Mouse (Mus musculus): ENCODE data around the gene Rbm7. TPM values are rescaled to one million over a fixed set of nuclear protein-coding genes. Genes with fewer than 3 reads are reported as not detected.
"Not testable (repeated sequence)": the region's sequence is repeated elsewhere in the genome, so short reads cannot be mapped to it uniquely, and the experiment has no call there.

Gene Rbm7
- 10 to 100 TPM; 13.6 to 14.4 TPM for total RNA-seq (2021)
- long read RNA-seq, experiment 1, transcript Rbm7-201 (5 exons, 1,773 nt) = major isoform, 11 of 16 reads
- long read RNA-seq, experiment 1, partial matches to known transcripts = 1 of 16 reads
- long read RNA-seq, experiment 1, other reads (novel, unspliced or antisense) = 2 of 16 reads
- long read RNA-seq, experiment 2, transcript Rbm7-201 (5 exons, 1,773 nt) = major isoform, 8 of 17 reads
- long read RNA-seq, experiment 2, transcript Rbm7-204 (6 exons, 1,867 nt) = minor isoform, 6 of 17 reads
- long read RNA-seq, experiment 2, partial matches to known transcripts = 1 of 17 reads
- long read RNA-seq, experiment 2, other reads (novel, unspliced or antisense) = 2 of 17 reads

DNA sequence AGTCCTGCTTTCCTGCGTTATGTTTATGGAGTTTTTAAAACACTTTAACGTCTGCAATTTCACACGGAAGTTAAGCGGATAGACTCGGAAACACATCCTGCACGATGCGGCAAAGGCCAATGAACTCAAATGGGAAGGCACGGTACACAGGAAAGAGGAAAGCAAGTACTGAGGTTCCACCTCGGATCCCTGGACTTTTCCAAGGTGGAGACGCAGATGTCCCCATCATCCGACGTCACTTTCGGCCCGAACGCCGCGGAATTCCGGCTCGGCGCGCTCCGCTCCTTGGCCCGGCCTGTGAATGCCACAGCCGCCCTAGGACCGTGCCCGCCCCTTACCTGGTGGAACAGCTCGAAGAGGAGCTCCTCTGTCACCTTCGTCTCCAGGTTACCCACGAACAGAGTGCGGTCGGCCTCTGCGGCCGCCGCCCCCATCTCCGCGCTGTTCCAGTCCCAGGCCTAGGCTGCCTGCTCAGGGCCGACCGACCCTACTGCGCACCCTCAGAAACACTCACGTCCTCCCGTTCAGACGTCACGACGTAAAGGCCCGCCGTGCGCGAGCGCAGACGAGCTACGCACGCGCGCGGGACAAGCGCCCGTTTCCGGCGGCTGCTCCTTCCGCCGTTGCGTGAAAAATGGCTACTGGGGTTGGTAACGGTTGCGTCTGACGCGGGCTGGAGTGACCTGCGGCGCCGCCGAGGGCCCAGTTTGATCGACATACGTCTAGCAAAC is at the start of gene Rbm7, which contains the start of gene Gm5617:
Gene Rbm7, minus strand, starts transcription at position 483 of the 731 bp plus-strand sequence.
Gene Gm5617, plus strand, starts transcription at position 626 of the 731 bp plus-strand sequence.
- DNase-seq = peak; percentile 94

DNA sequence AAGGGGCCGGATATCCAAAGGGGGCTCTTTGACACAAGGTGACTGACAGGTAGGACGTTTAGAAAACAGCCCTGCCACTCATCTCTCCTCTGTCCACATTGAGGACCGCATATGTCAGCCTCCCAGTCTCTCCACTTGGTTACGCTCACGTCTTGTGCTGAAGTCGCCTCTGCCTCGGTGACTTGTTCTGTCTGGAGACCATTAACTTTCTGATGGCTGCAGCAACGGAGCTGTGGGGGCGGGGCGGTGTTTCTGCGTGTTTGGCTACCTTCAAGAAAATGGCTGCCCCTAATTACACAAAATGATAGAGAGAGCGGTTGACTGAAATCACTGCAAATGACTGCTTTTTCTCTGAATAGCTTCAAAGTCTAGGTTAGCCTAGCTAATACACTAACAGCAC is 43.6 kb upstream of the Rbm7 start:
- no peak for DNase-seq

GRCm38 (mm10) chr9:48538044-48538645 is 43.0 kb upstream of the Rbm7 start:
- no peak for DNase-seq

DNA sequence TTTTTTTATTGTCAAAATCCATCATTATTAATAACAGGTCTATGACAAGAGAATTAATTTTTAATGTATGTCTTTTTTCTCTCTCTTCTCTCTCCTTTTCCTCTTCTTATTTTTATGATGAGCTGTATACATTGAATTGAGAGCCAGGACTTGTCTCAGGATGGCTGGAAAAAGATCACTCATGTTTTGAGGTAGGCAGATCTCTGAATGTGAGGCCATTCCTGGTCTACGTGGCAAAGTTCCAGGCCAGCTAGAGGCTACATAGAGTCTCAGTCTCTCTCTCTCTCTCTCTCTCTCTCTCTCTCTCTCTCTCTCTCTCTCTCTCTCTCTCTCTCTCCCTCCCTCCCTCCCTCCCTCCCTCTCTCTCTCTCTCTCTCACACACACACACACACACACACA is 42.5 kb upstream of the Rbm7 start:
- not testable (repeated sequence) for DNase-seq

DNA sequence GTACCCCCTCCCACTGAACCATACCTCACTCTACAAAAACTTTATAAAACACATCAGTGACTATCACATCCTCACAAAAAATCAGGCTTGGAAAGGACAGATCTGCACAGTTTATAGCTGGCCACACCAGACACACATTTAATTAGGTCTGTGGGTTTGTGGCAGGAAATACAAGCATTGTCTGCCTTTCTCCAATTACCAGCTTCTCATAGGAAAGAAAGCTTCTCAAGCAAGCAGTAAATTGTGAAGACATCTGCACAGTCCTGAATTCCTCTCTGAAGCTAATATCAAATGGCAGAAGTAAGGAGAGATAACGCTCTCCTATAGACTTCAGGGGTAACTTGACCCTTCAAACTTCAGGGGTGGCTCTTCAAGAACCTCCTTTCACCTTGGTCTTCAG is 41.3 kb upstream of the Rbm7 start:
- DNase-seq = no peak

DNA sequence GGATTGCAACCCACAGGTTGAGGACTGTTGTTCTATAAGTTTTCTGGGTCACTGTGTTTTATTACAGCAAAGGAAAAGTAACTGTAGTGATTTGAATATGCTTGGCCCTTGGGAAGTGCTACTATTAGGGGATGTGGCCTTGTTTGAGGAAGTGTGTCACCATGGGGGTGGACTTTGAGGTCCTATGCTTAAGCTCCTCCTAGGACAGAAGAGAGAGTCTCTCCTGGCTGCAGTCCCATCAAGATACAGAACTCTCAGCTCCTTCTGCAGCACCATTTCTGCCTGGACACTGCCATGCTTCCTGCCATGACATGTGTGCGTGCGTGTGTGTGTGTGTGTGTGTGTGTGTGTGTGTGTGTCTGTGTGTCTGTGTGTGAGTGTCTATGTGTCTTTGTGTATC is 37.6 kb upstream of the Rbm7 start:
- no peak for DNase-seq

DNA sequence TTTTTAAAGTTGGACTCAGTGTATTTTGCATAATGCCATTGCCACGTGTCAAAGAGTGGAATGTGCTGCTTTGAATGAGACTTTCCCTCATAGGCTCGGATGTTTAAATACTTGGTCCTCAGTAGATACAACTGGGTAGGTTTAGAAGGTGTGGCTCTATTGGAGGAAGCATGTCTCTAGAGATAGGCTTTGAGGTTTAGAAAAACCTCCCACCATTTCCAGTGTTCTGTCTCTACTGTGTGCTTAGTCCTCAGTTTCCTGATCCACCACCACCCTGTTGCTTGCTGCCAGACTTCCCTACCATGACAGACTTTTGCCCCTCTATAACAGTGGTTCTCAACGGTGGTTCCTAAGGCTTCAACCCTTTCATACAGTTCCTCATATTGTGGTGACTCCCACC is 37.1 kb upstream of the Rbm7 start:
- no peak for DNase-seq

GRCm38 (mm10) chr9:48531294-48531693 is 36.2 kb upstream of the Rbm7 start:
- no peak for DNase-seq

DNA sequence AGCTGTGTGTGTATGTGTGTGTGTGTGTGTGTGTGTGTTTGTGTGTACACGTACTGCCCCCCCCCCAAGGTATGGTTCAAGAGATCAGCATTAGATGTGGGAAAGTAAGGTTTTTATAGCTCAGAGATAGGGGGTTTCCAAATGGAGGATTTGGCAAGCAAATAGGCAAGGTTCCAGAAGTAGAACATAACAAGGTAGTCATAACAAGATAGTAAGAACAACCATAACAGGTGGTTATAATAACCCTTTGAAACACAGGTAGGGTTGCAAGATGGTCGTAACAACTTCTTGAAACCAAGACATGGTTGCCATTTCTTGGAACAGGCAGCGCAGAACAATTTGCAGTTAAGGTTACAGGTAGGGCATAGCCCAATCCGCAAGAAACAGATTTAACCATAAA is 31.4 kb upstream of the Rbm7 start:
- DNase-seq = no peak

DNA sequence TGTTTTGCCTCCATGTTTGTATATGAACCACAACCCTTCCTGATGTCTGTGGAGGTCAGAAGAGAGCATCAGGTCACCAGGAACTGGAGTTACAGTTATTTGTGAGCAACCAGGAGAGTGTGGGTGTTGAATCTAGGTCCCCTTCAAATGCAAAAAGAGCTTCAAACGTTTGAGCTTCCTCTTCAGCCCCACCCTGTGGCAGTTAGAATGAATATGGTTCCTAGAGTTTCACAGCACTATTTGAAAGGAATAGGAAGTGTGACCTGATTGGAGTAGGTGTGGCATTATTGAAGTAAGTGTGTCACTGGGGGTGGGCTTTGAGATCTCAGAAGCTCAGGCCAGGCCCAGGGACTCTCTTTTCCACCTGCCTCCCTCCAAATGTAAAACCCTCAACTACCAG is 30.5 kb upstream of the Rbm7 start:
- no peak for DNase-seq

- DNase-seq = not testable (repeated sequence)
Measured at GRCm38 (mm10) chr9:48520405-48520804, 25.3 kb upstream of the Rbm7 start.

DNA sequence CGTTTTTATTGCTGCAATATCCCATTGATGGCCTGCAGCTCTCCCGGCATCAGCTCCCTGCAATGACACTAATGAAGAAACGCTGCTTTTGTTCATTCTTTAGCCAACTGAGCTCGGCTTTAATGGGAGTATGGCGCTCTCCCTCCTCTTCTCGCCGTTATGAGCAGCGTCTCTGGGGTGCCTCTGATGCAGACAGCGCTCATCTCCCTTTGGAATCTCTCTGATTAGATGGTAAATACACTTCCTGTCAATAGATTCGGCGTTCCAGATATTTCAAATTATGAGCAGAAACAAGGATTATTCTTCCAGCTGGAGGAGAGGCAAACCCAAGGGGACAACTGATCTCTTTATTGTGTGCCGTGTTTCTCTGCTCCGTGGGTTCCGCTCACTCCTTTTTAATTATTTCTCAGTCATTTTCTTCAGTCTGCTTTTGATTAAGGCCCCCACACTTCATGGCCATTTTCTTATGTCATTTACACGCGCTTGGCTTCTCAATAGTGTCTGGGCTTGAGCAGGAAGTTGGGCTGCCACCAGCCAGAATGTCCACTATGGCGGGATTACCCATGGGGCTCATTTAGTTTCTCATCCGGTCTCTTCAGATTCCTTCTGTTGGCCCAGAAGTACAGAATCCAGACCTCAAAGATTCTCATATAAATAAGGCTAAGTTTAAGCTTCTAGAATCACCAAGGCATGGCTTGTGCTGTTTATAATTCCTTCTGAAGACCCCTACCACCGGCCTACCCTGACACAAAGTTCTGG is 22.5 kb upstream of the Rbm7 start:
- DNase-seq = no peak

DNA sequence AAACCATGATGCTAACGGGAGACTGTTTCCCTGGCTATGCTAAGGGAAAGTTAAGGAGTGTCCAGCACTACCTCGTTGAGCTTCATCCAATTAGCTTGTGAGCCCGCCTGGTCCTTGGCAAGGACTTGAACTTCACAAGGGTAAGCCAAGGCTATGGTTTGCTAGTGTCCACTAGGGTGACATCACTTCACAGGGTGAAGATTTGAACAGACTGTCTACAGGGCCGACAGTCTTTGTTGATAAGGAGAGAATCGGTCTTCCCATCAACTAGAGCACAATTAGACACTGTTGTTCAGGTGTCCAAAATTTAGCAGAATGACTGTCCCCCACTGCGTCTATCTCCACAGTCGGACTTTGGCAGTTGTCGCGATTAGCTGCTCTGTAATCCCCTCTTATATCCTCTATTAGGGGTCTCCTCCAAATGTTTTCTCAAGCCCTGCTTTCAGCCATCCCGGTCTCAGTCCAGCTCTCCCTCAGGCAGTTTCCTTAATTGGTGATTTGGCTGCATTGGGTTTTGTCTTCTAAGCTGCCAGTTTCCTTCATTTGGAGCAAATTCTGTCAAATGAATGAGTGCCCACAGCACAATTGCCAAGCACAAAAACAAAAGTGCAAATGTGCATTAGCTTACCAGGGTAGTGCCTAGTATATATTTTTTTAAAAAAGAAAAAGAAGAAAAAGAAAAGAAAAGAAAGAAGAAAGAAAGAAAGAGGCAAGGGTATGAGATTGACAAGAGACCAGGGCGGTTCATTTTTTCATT is 21.7 kb upstream of the Rbm7 start:
- DNase-seq = no peak

GRCm38 (mm10) chr9:48515332-48515731 is 20.2 kb upstream of the Rbm7 start:
- no peak for DNase-seq

- DNase-seq = no peak
Measured at GRCm38 (mm10) chr9:48510134-48510533, 15.0 kb upstream of the Rbm7 start.

GRCm38 (mm10) chr9:48504741-48505365 is 9.8 kb upstream of the Rbm7 start:
- DNase-seq = no peak

GRCm38 (mm10) chr9:48503001-48503400 is 7.9 kb upstream of the Rbm7 start:
- DNase-seq = no peak

GRCm38 (mm10) chr9:48501192-48501591 is 6.1 kb upstream of the Rbm7 start:
- no peak for DNase-seq

GRCm38 (mm10) chr9:48495548-48495932 is 441 bp upstream of the Rbm7 start:
- no peak for DNase-seq

DNA sequence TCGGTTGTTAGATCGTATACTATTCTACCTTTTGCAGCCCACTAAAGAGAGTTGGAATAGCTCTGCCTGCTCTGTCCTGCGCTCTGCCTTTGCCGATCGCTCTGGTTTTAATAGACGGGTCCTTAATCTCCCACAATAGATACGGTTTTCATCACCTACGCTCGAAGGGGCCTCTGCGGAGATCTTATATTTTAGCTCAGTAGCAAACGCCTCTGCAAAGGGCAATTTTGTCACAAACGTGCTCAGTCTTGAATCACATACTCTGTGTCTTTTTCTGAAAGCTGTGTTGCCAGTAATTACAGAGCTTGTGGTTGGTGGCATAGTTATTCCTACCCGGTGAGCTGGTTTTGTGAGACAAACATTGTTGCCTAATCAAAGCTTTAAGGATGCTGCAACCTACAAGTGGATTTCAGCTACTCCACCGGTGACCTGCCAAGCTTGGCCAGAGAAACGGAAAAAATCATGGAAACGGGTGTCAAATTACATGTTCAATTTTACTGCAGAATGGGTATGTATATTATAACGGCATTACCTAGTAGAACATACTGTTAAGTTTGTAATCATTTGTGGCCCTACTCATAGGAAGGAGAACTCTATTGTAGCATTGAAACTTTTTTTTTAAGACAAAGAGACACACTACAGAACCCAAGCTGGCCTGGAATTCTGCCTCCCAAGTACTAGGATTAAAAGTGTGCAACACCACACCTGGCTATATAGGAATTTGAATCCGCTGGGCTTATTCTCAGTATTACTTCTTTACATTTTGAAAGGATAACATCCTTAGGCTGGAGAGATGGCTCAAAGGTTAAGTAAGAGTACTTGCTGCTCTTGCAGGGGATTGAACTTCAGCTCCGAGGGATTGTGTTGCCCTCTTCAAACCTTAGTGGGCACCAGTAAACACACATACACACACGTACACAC is 13.6 kb downstream of the Rbm7 start:
- no peak for DNase-seq

All from gastrocnemius, postnatal 25 days (tissue).